Mouse (Mus musculus) bone marrow macrophage, adult 2 months (primary cell): Measurements from ENCODE around the gene Sh3tc1.
A peak's percentile ranks its signal among the peaks of the same experiment; 100 is the strongest.

ENCODE experiments used
- CTCF ChIP-seq: IDR thresholded peaks from 2 replicates; pipeline ENCODE4 v1.5.1; 2012; ENCODE audit warnings: low read depth, mild to moderate bottlenecking, low read length, moderate library complexity
- POLR2A ChIP-seq: IDR thresholded peaks from 2 replicates; pipeline ENCODE4 v1.6.1; 2012; ENCODE audit warnings: mild to moderate bottlenecking, low read depth, low read length, borderline replicate concordance

DNA sequence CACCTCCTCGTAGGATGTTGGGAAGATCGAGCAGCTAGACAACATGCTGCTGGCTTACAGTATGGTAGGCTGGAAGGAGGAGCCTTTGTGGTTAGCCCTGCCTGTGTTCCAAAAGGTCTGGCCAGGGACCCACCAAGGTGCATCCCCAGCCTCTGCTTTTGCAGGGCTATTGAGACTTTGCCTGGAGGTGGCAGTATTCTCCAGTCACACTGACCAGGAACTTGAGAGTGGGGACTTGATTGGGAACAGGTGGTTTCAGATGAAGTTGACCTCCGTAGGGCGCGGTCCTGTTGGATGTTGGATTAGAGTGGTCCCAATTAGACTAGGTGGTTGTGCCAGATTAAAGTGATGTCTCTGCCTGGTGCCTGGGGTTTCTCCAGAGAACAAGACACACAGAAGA is 12.3 kb downstream of the Sh3tc1 start:
- TF ChIP-seq POLR2A, result no peak
- 0 out of 2 replicates have a peak, but pooled peaks have one; percentile 29 for TF ChIP-seq CTCF
